Mouse (Mus musculus) midbrain, postnatal 0 days (tissue): Measurements from ENCODE around the gene Phykpl. TPM values are rescaled to one million over a fixed set of nuclear protein-coding genes. Genes with fewer than 3 reads are reported as not detected.
"Not testable (repeated sequence)": the region's sequence is repeated elsewhere in the genome, so short reads cannot be mapped to it uniquely, and the experiment has no call there.

Experiments used
- ATAC-seq: fragments of 200-750 bp; cut with Nextera tagmentation; 2 replicates; pipeline ENCODE4 v1.8.0; 2017; ENCODE audit warnings: moderate number of reproducible peaks, mild to moderate bottlenecking, moderate TSS enrichment, moderate library complexity; ENCODE audit not compliant: low FRiP score
- DNase-seq: peaks from one replicate; pipeline ENCODE4 v3.0.0-alpha.2; 2015; ENCODE audit warnings: low spot score
- H3K27ac ChIP-seq: fragments of 300-500 bp; sonication (generic); 2 replicates; pipeline ENCODE4 v1.5.1; 2014; ENCODE audit warnings: low read depth, mild to moderate bottlenecking, low read length, mixed read lengths
- H3K27me3 ChIP-seq: fragments of 300-500 bp; sonication (generic); 2 replicates; pipeline ENCODE4 v1.6.1; 2014; ENCODE audit warnings: low read length, control low read depth, mixed read lengths; ENCODE audit not compliant: insufficient read depth
- H3K36me3 ChIP-seq: fragments of 300-500 bp; sonication (generic); 2 replicates; pipeline ENCODE4 v1.6.1; 2014; ENCODE audit warnings: low read length, control low read depth, mixed read lengths; ENCODE audit not compliant: insufficient read depth
- H3K4me1 ChIP-seq: fragments of 300-500 bp; sonication (generic); 2 replicates; pipeline ENCODE4 v1.6.1; 2014; ENCODE audit warnings: mild to moderate bottlenecking, control low read depth, antibody characterized with exemption, low read length, mixed read lengths; ENCODE audit not compliant: insufficient read depth
- H3K4me2 ChIP-seq: fragments of 300-500 bp; sonication (generic); 2 replicates; pipeline ENCODE4 v1.6.1; 2014; ENCODE audit warnings: low read depth, mild to moderate bottlenecking, low read length, mixed read lengths; ENCODE audit not compliant: poor library complexity, severe bottlenecking
- H3K4me3 ChIP-seq: fragments of 300-500 bp; sonication (generic); 2 replicates; pipeline ENCODE4 v1.5.1; 2014; ENCODE audit warnings: low read depth, mild to moderate bottlenecking, low read length, moderate library complexity
- H3K9ac ChIP-seq: fragments of 300-500 bp; sonication (generic); replicated peaks from 2 replicates; pipeline ENCODE4 v1.6.1; 2014; ENCODE audit warnings: mild to moderate bottlenecking, low read length, moderate library complexity, mixed read lengths; ENCODE audit not compliant: poor library complexity, severe bottlenecking
- H3K9me3 ChIP-seq: fragments of 300-500 bp; sonication (generic); 2 replicates; pipeline ENCODE4 v1.6.1; 2016; ENCODE audit warnings: low read length, control low read depth
- CTCF ChIP-seq: IDR thresholded peaks from 2 replicates; pipeline ENCODE4 v1.5.1; 2016; ENCODE audit warnings: antibody characterized with exemption, mild to moderate bottlenecking
- WGBS: fragments of 180-500 bp; shearing (Covaris S2); extraction: QIAGEN DNeasy Blood & Tissue Kit; methylation state at CpG from one replicate; pipeline ENCODE4 v1.1.7; 2014; 5-methylcytosine and 5-hydroxymethylcytosine counted together
- polyA plus RNA-seq: library from polyadenylated mRNA; unstranded; fragments of >200 nt; fragmentation: Nextera tagmentation; extraction: Ambion mirVana; gene quantifications from 2 replicates; pipeline ENCODE4 v1.2.1, GENCODE M21; 2015
- total RNA-seq: library from RNA; depleted of rRNA; stranded (reverse); fragments of >200 nt; gene quantifications from 2 replicates; pipeline ENCODE4 v1.2.3, GENCODE M21; 2014

Gene Phykpl
- total and polyA plus RNA-seq, 2 experiments from 2014 or later: 6.6 to 6.9 TPM

DNA sequence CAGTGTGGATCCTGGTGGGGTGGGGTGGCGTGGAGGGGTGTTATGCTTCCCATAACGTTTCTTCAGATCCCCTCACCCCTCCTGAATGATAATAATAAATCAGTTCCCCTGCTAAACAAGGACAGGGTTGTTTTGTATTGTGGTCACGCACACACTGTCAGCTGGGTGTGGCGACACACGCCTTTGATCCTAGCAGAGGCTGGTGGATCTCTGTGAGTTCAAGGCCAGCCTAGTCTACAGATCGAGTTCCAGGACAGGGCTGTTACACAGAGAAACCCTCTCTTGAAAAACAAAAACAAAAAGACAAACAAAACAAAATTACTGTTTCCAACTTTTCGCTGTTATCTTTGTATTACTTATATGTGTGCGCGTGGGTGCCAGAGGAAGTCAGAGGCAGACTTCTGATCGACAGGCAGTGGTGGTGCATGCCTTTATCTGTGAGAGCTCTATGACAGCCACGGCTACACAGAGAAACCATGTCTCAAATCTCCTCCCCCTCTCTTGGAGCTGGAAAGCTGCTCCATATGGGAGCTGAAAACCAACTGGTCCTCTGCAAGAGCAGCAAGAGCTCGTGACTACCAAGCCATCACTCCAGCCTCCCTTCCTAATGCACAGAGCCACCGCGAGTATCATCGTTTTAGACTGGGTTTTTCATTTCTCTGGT, 45.2 kb downstream of the Phykpl start:
- no peak for TF ChIP-seq CTCF
- H3K4me1 ChIP-seq: peaks cover 4% of the 10 kb centered on the region
- H3K9ac ChIP-seq: no peak overlapping the region
- no peak for DNase-seq
- H3K4me2 ChIP-seq: no peak overlapping the region
- no peak overlapping the region for H3K27ac ChIP-seq
- no peak for ATAC-seq
- H3K9me3 ChIP-seq: no peaks in the 10 kb centered on the region
- H3K4me3 ChIP-seq: no peak overlapping the region
- H3K27me3 ChIP-seq: no peaks in the 10 kb centered on the region
- WGBS: 84% methylated on average over 15 of the region's 15 CpGs
- peaks cover 40% of the 10 kb centered on the region for H3K36me3 ChIP-seq

DNA sequence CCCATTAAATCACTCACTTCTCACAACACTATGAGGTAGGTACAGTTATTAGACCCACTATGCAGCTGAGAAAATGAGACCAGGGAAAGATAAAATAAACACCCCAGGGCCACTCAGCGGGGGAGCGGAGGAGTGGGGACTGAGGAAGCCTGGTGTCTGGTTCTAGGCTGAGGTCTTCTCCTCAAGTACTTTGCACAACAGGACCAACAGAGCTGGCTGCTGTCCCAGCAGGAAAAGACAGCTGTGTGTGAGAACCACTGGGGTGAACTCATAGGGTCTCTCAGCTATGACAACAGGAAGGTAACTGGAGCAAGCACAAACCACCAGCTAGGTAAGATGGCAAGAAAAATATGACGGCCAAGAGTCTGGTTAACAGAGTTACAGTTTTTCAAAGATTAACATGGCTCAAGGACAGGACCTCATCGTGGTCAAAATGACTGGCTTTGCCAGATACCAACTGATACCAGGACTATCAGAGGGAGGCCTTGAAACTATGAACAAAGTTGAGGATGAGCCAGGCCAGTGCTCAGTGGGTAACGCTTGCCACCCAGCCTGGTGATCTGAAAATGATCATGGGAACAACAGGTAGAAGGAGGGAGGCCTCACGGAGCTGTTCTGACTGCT, 47.7 kb downstream of the Phykpl start:
- no peak overlapping the region for H3K27ac ChIP-seq
- DNase-seq: no peak
- TF ChIP-seq CTCF: no peak
- H3K36me3 ChIP-seq: peaks cover 19% of the 10 kb centered on the region
- no peaks in the 10 kb centered on the region for H3K27me3 ChIP-seq
- H3K9me3 ChIP-seq: no peaks in the 10 kb centered on the region
- H3K9ac ChIP-seq: no peak overlapping the region
- H3K4me3 ChIP-seq: no peak overlapping the region
- no peak overlapping the region for H3K4me2 ChIP-seq
- 92% methylated on average over 6 of the region's 6 CpGs for WGBS
- no peak for ATAC-seq
- peaks cover 9% of the 10 kb centered on the region for H3K4me1 ChIP-seq

DNA sequence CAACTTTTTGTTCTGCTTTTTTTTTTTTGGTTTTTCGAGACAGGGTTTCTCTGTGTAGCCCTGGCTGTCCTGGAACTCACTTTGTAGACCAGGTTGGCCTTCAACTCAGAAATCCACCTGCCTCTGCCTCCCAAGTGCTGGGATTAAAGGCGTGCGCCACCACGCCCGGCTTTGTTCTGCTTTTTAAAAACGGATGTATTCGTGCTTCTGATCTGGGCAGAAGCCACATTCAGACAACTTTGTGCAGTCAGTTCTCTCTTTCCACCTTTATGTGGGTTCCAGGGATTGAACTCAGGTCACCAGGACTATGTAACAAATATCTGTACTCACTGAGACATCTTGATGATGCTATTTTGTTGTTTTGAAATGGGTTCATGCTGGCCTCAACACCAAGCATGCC, 48.6 kb downstream of the Phykpl start:
- not testable (repeated sequence) for DNase-seq, H3K27me3 ChIP-seq, H3K4me3 ChIP-seq, H3K4me1 ChIP-seq, H3K9me3 ChIP-seq, H3K4me2 ChIP-seq, H3K27ac ChIP-seq, ATAC-seq, H3K36me3 ChIP-seq, H3K9ac ChIP-seq
- WGBS: 91% methylated on average over 7 of the region's 7 CpGs

DNA sequence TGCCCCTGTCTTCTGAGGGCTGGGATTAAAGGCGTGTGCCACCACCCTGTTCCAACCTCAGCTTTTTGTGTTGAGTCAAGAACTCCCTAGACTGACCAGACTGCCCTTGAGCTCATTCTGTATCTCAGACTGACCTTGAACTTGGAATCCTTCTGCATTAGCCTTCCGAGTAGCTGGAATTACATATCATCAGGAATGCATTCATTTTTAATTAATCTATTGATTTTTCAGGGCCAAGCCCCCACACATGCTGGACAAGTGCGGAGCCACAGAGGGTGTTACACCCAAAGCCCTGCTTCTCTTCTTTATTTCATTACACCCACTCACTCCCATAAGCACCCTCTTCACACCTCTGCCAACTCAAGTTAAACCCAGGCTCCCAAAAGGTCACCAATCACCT, 49.2 kb downstream of the Phykpl start:
- ATAC-seq (no peak), DNase-seq (no peak)
- Histone ChIP-seq H3K27ac (no peak overlapping the region), H3K4me2 (no peak overlapping the region), H3K36me3 (peaks cover 6% of the 10 kb centered on the region), H3K4me1 (peaks cover 9% of the 10 kb centered on the region), H3K4me3 (no peak overlapping the region), H3K9me3 (no peaks in the 10 kb centered on the region), H3K27me3 (no peaks in the 10 kb centered on the region), H3K9ac (no peak overlapping the region)
- 95% methylated on average over 3 of the region's 3 CpGs for WGBS
- TF ChIP-seq CTCF: no peak

DNA sequence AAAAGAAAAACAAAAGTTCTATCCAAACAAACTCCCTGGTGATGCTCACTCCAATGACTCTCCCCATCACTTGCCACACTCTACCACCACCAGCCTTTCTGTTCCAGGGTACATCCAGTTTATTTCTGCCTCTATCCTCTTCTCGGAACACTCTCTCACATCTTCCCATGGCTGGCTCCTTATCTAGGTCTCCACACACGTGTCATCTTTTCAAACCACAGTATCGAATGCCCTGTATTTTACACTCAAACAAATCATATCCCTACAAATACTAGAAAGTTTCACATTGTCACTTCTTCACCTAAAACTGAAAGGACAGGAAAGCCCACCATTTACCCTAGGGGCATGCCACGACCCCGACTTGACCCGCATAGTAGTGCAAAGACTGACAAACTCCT, 50.6 kb downstream of the Phykpl start:
- H3K27me3 ChIP-seq: no peaks in the 10 kb centered on the region
- WGBS: 15% methylated on average over 6 of the region's 6 CpGs
- ATAC-seq (no peak), DNase-seq (no peak)
- peaks cover 9% of the 10 kb centered on the region for H3K4me1 ChIP-seq
- peak overlapping the region; percentile 77 for H3K27ac ChIP-seq
- H3K9me3 ChIP-seq: no peaks in the 10 kb centered on the region
- no peaks in the 10 kb centered on the region for H3K36me3 ChIP-seq
- TF ChIP-seq CTCF: no peak
- peak overlapping the region; percentile 81 for H3K4me3 ChIP-seq
- H3K9ac ChIP-seq: peak overlapping the region; percentile 72
- H3K4me2 ChIP-seq: peak overlapping the region; percentile 73

DNA sequence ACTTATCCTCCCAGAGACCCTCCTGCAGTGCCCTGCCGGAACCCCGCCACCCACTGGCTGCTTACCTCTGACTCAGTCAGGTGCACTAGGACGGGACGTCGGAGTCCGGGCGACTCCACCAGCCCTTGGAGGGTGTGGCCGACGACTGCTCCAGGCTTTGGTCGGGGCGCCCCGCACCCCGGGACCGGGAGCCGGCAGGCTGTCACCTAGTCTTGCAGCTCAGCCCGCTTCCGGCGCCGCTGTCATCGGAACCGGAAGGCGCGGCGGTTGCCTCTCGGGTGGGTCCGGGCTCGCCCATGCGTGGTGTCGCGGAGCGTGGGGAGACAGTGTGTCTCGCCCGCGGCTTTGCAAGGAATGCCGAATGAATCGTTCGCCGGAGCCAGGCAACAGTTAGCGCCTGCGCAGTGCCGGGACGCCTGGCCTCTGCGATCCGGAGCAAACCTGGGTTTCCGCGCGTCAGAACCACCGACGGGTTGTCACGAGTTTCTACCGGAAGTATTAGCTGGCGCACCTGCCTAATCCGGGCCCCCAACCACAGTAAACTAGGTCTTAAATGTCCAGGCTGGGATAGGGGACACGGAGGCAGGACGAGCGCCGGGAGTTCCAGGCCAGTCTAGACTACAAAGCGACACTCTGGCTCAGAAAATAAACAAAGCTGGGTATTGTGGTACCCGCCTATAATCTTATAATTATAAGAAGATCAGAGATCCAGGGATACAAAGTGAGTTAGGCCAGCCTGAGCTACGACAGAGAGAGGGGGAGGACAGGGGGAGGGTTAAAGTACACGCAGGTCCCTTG, 51.2 kb downstream of the Phykpl start, which contains the start of gene Rmnd5b:
Gene Rmnd5b (minus strand): TSS at position 372 of the 798 bp plus-strand sequence.
- Histone ChIP-seq H3K9me3 (no peaks in the 10 kb centered on the region), H3K9ac (peak within 1 kb of the TSS; percentile 72), H3K4me2 (peak within 1 kb of the TSS; percentile 73)

More for the DNA sequence above, 51.2 kb downstream of the Phykpl start, which contains the start of gene Rmnd5b:
- Histone ChIP-seq H3K36me3 (no peaks in the 10 kb centered on the region), H3K4me1 (peaks cover 9% of the 10 kb centered on the region), H3K27me3 (no peaks in the 10 kb centered on the region), H3K27ac (peak within 1 kb of the TSS; percentile 77), H3K4me3 (peak within 1 kb of the TSS; percentile 81)
- WGBS: 0% methylated on average over 60 of the region's 61 CpGs
- peak; percentile 96 for DNase-seq
- TF ChIP-seq CTCF: peak; percentile 40
- ATAC-seq: peak; percentile 93
